Mouse (Mus musculus): ENCODE data around the gene Bves.
"Not testable (repeated sequence)": the region's sequence is repeated elsewhere in the genome, so short reads cannot be mapped to it uniquely, and the experiment has no call there.

The Bves gene

GRCm38 (mm10) chr10:45335434-45336422, at the start of gene Bves:
Gene Bves (plus strand): TSS chr10:45335772.
- DNase-seq (ENCODE audit: low read depth in 1 of 2, low spot score in 2 of 2) = no peak

- DNase-seq (ENCODE audit: low read depth in 1 of 2, low spot score in 2 of 2) = no peak
Measured at GRCm38 (mm10) chr10:45288351-45288750, 47.2 kb upstream of the Bves start.

- DNase-seq (ENCODE audit: low read depth in 1 of 2, low spot score in 2 of 2) = no peak
Measured at GRCm38 (mm10) chr10:45289218-45290105, 46.1 kb upstream of the Bves start.

- no peak for DNase-seq (ENCODE audit: low read depth in 1 of 2, low spot score in 2 of 2)
Measured at GRCm38 (mm10) chr10:45290618-45291017, 45.0 kb upstream of the Bves start.

GRCm38 (mm10) chr10:45292159-45292558, 43.4 kb upstream of the Bves start:
- DNase-seq (ENCODE audit: low read depth in 1 of 2, low spot score in 2 of 2) = not testable (repeated sequence)

- DNase-seq (ENCODE audit: low read depth in 1 of 2, low spot score in 2 of 2) = no peak
Measured at GRCm38 (mm10) chr10:45295093-45295492, 40.5 kb upstream of the Bves start.

GRCm38 (mm10) chr10:45298503-45298902, 37.1 kb upstream of the Bves start:
- DNase-seq (ENCODE audit: low read depth in 1 of 2, low spot score in 2 of 2) = no peak

GRCm38 (mm10) chr10:45299509-45299908, 36.1 kb upstream of the Bves start:
- DNase-seq (ENCODE audit: low read depth in 1 of 2, low spot score in 2 of 2) = no peak

- no peak for DNase-seq (ENCODE audit: low read depth in 1 of 2, low spot score in 2 of 2)
Measured at GRCm38 (mm10) chr10:45303315-45304036, 32.1 kb upstream of the Bves start.

- no peak for DNase-seq (ENCODE audit: low read depth in 1 of 2, low spot score in 2 of 2)
Measured at GRCm38 (mm10) chr10:45305173-45305572, 30.4 kb upstream of the Bves start.

GRCm38 (mm10) chr10:45311129-45311528, 24.4 kb upstream of the Bves start:
- no peak for DNase-seq (ENCODE audit: low read depth in 1 of 2, low spot score in 2 of 2)

GRCm38 (mm10) chr10:45311624-45312023, 23.9 kb upstream of the Bves start:
- DNase-seq (ENCODE audit: low read depth in 1 of 2, low spot score in 2 of 2) = no peak

GRCm38 (mm10) chr10:45314865-45315264, 20.7 kb upstream of the Bves start:
- no peak for DNase-seq (ENCODE audit: low read depth in 1 of 2, low spot score in 2 of 2)

- no peak for DNase-seq (ENCODE audit: low read depth in 1 of 2, low spot score in 2 of 2)
Measured at GRCm38 (mm10) chr10:45318922-45319321, 16.6 kb upstream of the Bves start.

- no peak for DNase-seq (ENCODE audit: low read depth in 1 of 2, low spot score in 2 of 2)
Measured at GRCm38 (mm10) chr10:45320296-45320695, 15.3 kb upstream of the Bves start.

GRCm38 (mm10) chr10:45324159-45324558, 11.4 kb upstream of the Bves start:
- DNase-seq (ENCODE audit: low read depth in 1 of 2, low spot score in 2 of 2) = no peak

- no peak for DNase-seq (ENCODE audit: low read depth in 1 of 2, low spot score in 2 of 2)
Measured at GRCm38 (mm10) chr10:45328196-45329000, 7.2 kb upstream of the Bves start.

- DNase-seq (ENCODE audit: low read depth in 1 of 2, low spot score in 2 of 2) = no peak
Measured at GRCm38 (mm10) chr10:45334925-45335324, 647 bp upstream of the Bves start.

GRCm38 (mm10) chr10:45339106-45339505, 3.5 kb downstream of the Bves start:
- no peak for DNase-seq (ENCODE audit: low read depth in 1 of 2, low spot score in 2 of 2)

- DNase-seq (ENCODE audit: low read depth in 1 of 2, low spot score in 2 of 2) = no peak
Measured at GRCm38 (mm10) chr10:45344381-45344780, 8.8 kb downstream of the Bves start.

All from monocyte, adult 2 months (primary cell).